Mouse (Mus musculus): ENCODE measurements at regions not wholly inside any gene's neighbourhood (a gene's known extent, or its start where the extent isn't known, plus 50 kb on each side); places are given as distances from the start of the nearest gene placed in this dataset.
"Not testable (repeated sequence)": the region's sequence is repeated elsewhere in the genome, so short reads cannot be mapped to it uniquely, and the experiment has no call there.

GRCm38 (mm10) chr12:22745556-22745955, 1034.5 kb downstream of the Gm10330 start:
- not testable (repeated sequence) for H3K9me3 ChIP-seq; H3K36me3 ChIP-seq; H3K27me3 ChIP-seq; H3K9ac ChIP-seq; H3K4me1 ChIP-seq; ATAC-seq (ENCODE audit: insufficient number of reproducible peaks, insufficient read depth, low FRiP score, low TSS enrichment, low read depth); H3K27ac ChIP-seq
- WGBS, result 5% methylated on average over 35 of the region's 40 CpGs
- Histone ChIP-seq H3K4me3 (peak overlapping the region; percentile 38), H3K4me2 (peak overlapping the region; percentile 49)

DNA sequence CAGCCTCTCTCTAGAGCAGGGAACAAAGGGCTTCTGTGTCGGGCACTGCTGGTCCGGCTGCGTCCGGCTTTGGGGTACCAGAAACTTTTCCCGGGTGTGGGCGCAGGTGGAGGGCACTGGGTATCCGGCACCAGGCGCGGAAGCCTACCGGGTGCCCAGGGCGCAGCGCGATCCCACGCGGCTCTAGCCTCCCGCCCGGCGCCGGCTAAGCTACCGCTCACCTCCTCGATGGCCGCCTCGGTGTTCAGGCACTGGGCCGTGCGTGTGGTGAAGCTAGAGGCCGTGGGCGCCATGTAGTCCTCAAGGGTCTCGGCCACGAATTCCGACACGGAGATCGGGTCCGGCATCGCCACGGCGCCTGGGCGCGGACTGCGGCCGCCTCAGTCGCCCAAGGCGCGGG, 1035.0 kb downstream of the Gm10330 start:
- H3K36me3 ChIP-seq; ATAC-seq (ENCODE audit: insufficient number of reproducible peaks, insufficient read depth, low FRiP score, low TSS enrichment, low read depth); H3K4me1 ChIP-seq; H3K9ac ChIP-seq; H3K9me3 ChIP-seq; H3K27ac ChIP-seq; H3K27me3 ChIP-seq: not testable (repeated sequence)
- 13% methylated on average over 34 of the region's 43 CpGs for WGBS
- peak overlapping the region; percentile 38 for H3K4me3 ChIP-seq
- H3K4me2 ChIP-seq, result peak overlapping the region; percentile 49
